ENCODE assay signal across 8 mouse cellular contexts in genomic region chr19:47820832-47821493, GRCm38 (mm10). TPM values are rescaled to one million over a fixed set of nuclear protein-coding genes. Genes with fewer than 3 reads are reported as not detected.
DNase-seq lines count a peak whose midpoint lies in the region; ATAC-seq lines count a peak whose summit lies in the region.
"Had no signal": no experiment of that assay in that cellular context is flagged by ENCODE, and none has a peak within 500 bp of the region (broad histone marks: within the 10 kb centered on the region; RNA-seq: fewer than 3 reads in every experiment).

No protein-coding gene starts in this region.

- H3K4me3 ChIP-seq in forebrain, embryonic 11.5 days (ENCODE audit: low read depth, low read length), result no peak overlapping the region
- H3K4me3 ChIP-seq: lung, embryonic 15.5 days had no signal

- peak; percentile 65 for DNase-seq in Muller cell, postnatal 12 days (ENCODE audit: inconsistent ontology term)
- DNase-seq in brain, adult 2 months (ENCODE audit: low read depth, low spot score), result peak; percentile 81
- DNase-seq in forebrain, embryonic 11.5 days (ENCODE audit: low spot score), result peak; percentile 84
- DNase-seq in left cerebral cortex, adult 18-20 months (ENCODE audit: low spot score in 2 of 2), result peak; percentile 64 to 77
- peak; percentile 85 for DNase-seq in mesoderm, embryonic 11.5 days (ENCODE audit: low read depth, low spot score)
- peak; percentile 63 for DNase-seq in right cerebral cortex, postnatal 25 days

- ATAC-seq in forebrain, embryonic 11.5 days (replicated peaks; ENCODE audit: low FRiP score), result 0 out of 2 replicates have a peak, but pooled peaks have one; percentile 27
- peak; percentile 79 to 85 for ATAC-seq in hematopoietic stem cell, adult 5-6 weeks (replicated peaks in 1 of 2; ENCODE audit: insufficient read depth in 1 of 2, low FRiP score in 2 of 2, low TSS enrichment in 1 of 2, low read depth in 1 of 2, poor library complexity in 2 of 2, severe bottlenecking in 2 of 2)

- H3K27me3 ChIP-seq in forebrain, embryonic 11.5 days (ENCODE audit: control insufficient read depth, insufficient read depth, low read length), result no peaks in the 10 kb centered on the region
- H3K27me3 ChIP-seq: lung, embryonic 15.5 days had no signal

- 23% methylated on average over 9 of the region's 9 CpGs for WGBS in forebrain, embryonic 11.5 days

- H3K9ac ChIP-seq in forebrain, embryonic 11.5 days (ENCODE audit: low read length), result no peak overlapping the region
- H3K9ac ChIP-seq: lung, embryonic 15.5 days had no signal

- no peaks in the 10 kb centered on the region for H3K4me1 ChIP-seq in forebrain, embryonic 11.5 days (replicated peaks; ENCODE audit: control insufficient read depth, insufficient read depth, low read length)

- no peak overlapping the region for H3K27ac ChIP-seq in forebrain, embryonic 11.5 days (ENCODE audit: low read depth, low read length)
- H3K27ac ChIP-seq: lung, embryonic 15.5 days had no signal

- no peaks in the 10 kb centered on the region for H3K9me3 ChIP-seq in forebrain, embryonic 11.5 days (ENCODE audit: control insufficient read depth, low read length)
- H3K9me3 ChIP-seq: lung, embryonic 15.5 days had no signal

- no peak overlapping the region for H3K4me2 ChIP-seq in forebrain, embryonic 11.5 days (ENCODE audit: low read depth, low read length, severe bottlenecking)
- H3K4me2 ChIP-seq: lung, embryonic 15.5 days had no signal

- no peaks in the 10 kb centered on the region for H3K36me3 ChIP-seq in forebrain, embryonic 11.5 days (ENCODE audit: control insufficient read depth, insufficient read depth, low read length)
- H3K36me3 ChIP-seq: lung, embryonic 15.5 days had no signal

RNA-seq across cellular contexts. Expression of gene Gsto1, which starts 33.8 kb away (rescaled TPM):
- polyA plus RNA-seq in forebrain, embryonic 11.5 days (2014; fragmentation: Nextera tagmentation; extraction: Ambion mirVana), result 75.1 and 83.2 TPM in 2 replicates
- total RNA-seq in hematopoietic stem cell, adult 5-6 weeks (2017), result 96.4 and 117 TPM in 2 replicates
- 10 to 100 TPM; 39.4 to 41.8 TPM for total RNA-seq in left cerebral cortex, adult 18-20 months (2021)

RNA-seq across cellular contexts. Expression of gene Gsto2, which starts 44.4 kb away (rescaled TPM):
- 0.76 and 1.1 TPM in 2 replicates for polyA plus RNA-seq in forebrain, embryonic 11.5 days (2014; fragmentation: Nextera tagmentation; extraction: Ambion mirVana)
- not detected in 2 replicates for total RNA-seq in hematopoietic stem cell, adult 5-6 weeks (2017)
- total RNA-seq in left cerebral cortex, adult 18-20 months (2021), result 1 to 10 TPM; 2.1 to 2.5 TPM
